Mouse (Mus musculus): ENCODE data around the gene Pfn4.
"Not testable (repeated sequence)": the region's sequence is repeated elsewhere in the genome, so short reads cannot be mapped to it uniquely, and the experiment has no call there.

DNA sequence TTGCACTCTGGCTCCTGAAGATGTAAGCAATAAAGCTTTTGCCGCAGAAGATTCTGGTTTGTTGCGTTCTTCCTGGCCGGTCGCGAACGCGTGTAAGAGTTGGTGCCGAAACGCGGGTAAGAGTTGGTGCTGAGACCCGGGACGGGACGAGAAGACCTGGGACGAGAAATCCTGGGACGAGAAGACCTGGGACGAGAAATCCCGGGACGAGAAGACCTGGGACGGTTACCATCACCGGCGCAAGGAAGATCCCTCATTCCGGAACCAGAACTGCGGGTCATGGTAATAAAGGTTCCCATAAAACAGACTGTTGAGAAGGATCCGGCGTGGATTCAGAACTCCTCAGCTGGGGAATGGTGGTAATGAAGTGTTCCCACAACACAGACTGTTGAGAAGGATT, 19.3 kb downstream of the Pfn4 start:
- TF ChIP-seq GATA1, TAL1 (IDR thresholded peaks at IDR 0.05; ENCODE audit: low read length): not testable (repeated sequence)
